Mouse (Mus musculus): ENCODE measurements around the gene Tekt3.

- TF ChIP-seq POLR2A (IDR thresholded peaks at IDR 0.05; ENCODE audit: borderline replicate concordance, insufficient read depth, low read length) (no peak), CTCF (IDR thresholded peaks at IDR 0.05; ENCODE audit: borderline replicate concordance, insufficient read depth, low read depth, low read length) (no peak)
Observed at GRCm38 (mm10) chr11:63050362-63050932, 11.0 kb upstream of the Tekt3 start.

Measured in cerebellum, adult 2 months (tissue).